Mouse (Mus musculus): ENCODE data around the gene Sema5b.

DNA sequence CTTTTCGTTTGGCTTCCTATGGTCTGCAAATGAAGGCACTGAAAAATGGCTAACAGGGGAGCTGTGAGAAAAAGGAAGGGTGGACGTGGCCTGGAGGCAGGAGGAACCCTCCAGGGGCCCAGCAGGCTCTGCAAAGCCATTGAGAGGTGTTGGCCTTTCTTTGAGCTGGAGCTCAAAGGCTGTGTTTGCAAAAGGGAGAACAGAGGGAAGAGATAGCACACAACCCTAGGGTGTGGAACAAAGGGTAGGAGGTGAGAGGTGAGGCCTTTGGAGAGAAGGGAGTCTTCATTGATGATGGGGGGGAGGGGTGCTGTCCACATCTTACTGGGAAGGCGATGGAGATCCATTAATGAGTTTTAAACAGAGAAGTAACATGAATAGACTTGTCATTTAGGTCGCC, 94.0 kb downstream of the Sema5b start:
- TF ChIP-seq POLR2A (IDR thresholded peaks at IDR 0.05; ENCODE audit: low read depth, low read length) (no peak), CTCF (IDR thresholded peaks at IDR 0.05; ENCODE audit: extremely low read depth, insufficient read depth, insufficient read length, insufficient replicate concordance) (no peak)

All from spleen, adult 2 months (tissue).